Mouse (Mus musculus) neural tube, embryonic 14.5 days (tissue): ENCODE results near the gene Ythdc1. TPM values are rescaled to one million over a fixed set of nuclear protein-coding genes. Genes with fewer than 3 reads are reported as not detected.
"Not testable (repeated sequence)": the region's sequence is repeated elsewhere in the genome, so short reads cannot be mapped to it uniquely, and the experiment has no call there.

Experiments
- ATAC-seq: fragments of 200-750 bp; cut with Nextera tagmentation; 2 replicates; pipeline ENCODE4 v1.8.0; 2017; ENCODE audit warnings: low read depth, mild to moderate bottlenecking, moderate TSS enrichment, moderate library complexity
- H3K27ac ChIP-seq: fragments of 300-500 bp; sonication (generic); 2 replicates; pipeline ENCODE4 v1.5.1; 2014; ENCODE audit warnings: low read depth, mild to moderate bottlenecking, control low read depth, low read length, moderate library complexity, mixed read lengths
- H3K27me3 ChIP-seq: fragments of 300-500 bp; sonication (generic); 2 replicates; pipeline ENCODE4 v1.6.1; 2014; ENCODE audit warnings: low read length; ENCODE audit not compliant: control insufficient read depth, insufficient read depth
- H3K36me3 ChIP-seq: fragments of 300-500 bp; sonication (generic); 2 replicates; pipeline ENCODE4 v1.6.1; 2014; ENCODE audit warnings: low read length, mixed read lengths; ENCODE audit not compliant: control insufficient read depth, insufficient read depth
- H3K4me1 ChIP-seq: fragments of 300-500 bp; sonication (generic); 2 replicates; pipeline ENCODE4 v1.6.1; 2014; ENCODE audit warnings: low read length; ENCODE audit not compliant: control insufficient read depth, insufficient read depth
- H3K4me2 ChIP-seq: fragments of 300-500 bp; sonication (generic); 2 replicates; pipeline ENCODE4 v1.6.1; 2014; ENCODE audit warnings: mild to moderate bottlenecking, low read depth, low read length, control low read depth
- H3K4me3 ChIP-seq: fragments of 300-500 bp; sonication (generic); 2 replicates; pipeline ENCODE4 v1.5.1; 2014; ENCODE audit warnings: low read depth, low read length, control low read depth, mixed read lengths
- H3K9ac ChIP-seq: fragments of 300-500 bp; sonication (generic); replicated peaks from 2 replicates; pipeline ENCODE4 v1.6.1; 2014; ENCODE audit warnings: low read depth, mild to moderate bottlenecking, control low read depth, low read length, mixed read lengths
- H3K9me3 ChIP-seq: fragments of 300-500 bp; sonication (generic); 2 replicates; pipeline ENCODE4 v1.6.1; 2016; ENCODE audit warnings: low read length; ENCODE audit not compliant: control insufficient read depth
- WGBS: fragments of 180-500 bp; shearing (Covaris S2); extraction: QIAGEN DNeasy Blood & Tissue Kit; methylation state at CpG from one replicate; pipeline ENCODE4 v1.1.7; 2014; 5-methylcytosine and 5-hydroxymethylcytosine counted together
- polyA plus RNA-seq: library from polyadenylated mRNA; unstranded; fragments of >200 nt; fragmentation: Nextera tagmentation; extraction: Ambion mirVana; gene quantifications from 2 replicates; pipeline ENCODE4 v1.2.1, GENCODE M21; 2014

The Ythdc1 gene
- polyA plus RNA-seq, 1 experiment from 2014 or later = 44.6 TPM

DNA sequence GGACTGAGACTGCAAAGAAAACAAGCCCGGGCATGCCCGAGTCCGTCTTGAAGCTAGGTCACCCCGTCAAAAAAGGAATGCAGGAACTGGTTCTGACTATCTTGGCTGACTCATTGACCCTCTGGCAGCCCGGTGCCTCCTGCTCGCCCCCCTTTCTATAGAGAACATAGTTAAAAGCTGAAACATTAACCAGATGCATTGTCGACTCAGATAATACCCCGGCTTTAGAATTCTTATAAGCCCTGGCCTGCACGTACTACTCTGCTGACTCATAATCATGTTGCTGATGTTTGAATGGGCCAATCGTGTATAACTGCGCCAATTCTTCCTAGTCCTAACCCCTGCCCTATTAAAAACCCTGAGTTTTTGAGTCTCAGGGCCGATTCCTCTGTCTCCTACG is 52.5 kb downstream of the Ythdc1 start:
- not testable (repeated sequence) for H3K4me3 ChIP-seq, H3K27me3 ChIP-seq, H3K9ac ChIP-seq, ATAC-seq, H3K4me2 ChIP-seq, H3K36me3 ChIP-seq, H3K9me3 ChIP-seq, H3K27ac ChIP-seq, H3K4me1 ChIP-seq
- 69% methylated on average over 13 of the region's 13 CpGs for WGBS

DNA sequence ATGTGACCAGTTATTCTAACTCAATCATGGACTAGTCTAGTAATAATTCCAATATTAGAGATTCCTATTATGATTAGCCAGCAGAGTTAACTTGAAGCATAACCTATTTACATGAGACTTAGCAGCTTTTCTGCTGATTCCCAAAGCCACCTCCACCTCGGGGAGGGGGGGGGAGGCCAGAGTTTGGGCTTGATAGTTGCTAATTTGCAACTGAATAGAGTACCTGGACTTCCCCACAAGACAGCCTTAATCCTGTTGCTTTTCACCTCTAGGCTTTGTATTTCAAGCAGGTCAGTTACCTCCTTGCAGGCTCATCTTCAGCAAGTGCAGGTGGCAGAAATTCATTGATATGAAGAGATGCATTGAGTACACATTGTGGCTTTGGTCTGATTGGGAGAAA is 53.7 kb downstream of the Ythdc1 start:
- Histone ChIP-seq H3K4me2 (no peak overlapping the region), H3K36me3 (no peaks in the 10 kb centered on the region), H3K4me3 (no peak overlapping the region), H3K27me3 (no peaks in the 10 kb centered on the region), H3K4me1 (no peaks in the 10 kb centered on the region), H3K27ac (no peak overlapping the region), H3K9ac (no peak overlapping the region), H3K9me3 (no peaks in the 10 kb centered on the region)
- ATAC-seq = no peak
- 27% methylated on average over 1 of the region's 1 CpGs for WGBS

DNA sequence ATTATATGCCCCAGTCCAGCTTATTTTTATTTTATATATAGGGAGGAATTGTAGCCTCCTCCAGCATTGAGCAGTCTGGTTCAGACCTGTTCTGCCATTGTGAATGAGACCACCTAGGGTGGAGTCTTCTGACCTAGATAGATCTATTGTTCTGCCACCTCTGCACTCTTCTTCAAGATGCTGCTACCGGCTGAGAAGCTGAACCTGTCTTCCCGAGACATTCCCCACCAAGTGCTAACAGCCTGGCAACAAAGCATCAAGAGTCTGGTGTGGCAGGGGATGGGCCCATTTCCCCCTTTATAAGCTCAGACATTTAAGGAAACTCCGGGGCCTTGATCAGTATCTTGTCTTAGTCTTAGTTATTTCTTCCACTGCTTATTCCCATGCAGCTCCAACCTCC is 54.3 kb downstream of the Ythdc1 start:
- 42% methylated on average over 3 of the region's 3 CpGs for WGBS
- Histone ChIP-seq H3K9ac (no peak overlapping the region), H3K4me2 (no peak overlapping the region), H3K36me3 (no peaks in the 10 kb centered on the region), H3K9me3 (no peaks in the 10 kb centered on the region), H3K4me1 (no peaks in the 10 kb centered on the region), H3K27me3 (no peaks in the 10 kb centered on the region), H3K4me3 (no peak overlapping the region), H3K27ac (no peak overlapping the region)
- no peak for ATAC-seq

DNA sequence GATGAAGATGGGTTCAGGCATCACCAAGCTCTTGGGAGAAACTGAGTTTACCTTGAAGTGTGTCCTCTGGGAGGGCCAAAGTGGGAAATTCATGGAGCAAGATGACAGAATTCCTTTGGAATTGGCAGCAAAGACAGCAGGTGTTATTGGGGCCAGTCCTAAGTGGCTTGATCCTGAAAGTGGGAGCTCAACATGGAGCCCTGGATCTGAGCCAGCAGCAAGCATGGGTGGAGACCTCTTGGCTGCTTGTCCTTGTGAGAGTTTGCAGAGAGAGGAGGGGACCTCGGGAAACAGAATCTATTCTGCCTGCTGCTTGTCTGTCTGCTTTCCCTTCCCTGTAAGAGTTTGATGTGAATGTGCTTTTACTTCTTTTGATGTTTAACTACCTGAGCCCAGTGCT is 67.9 kb downstream of the Ythdc1 start:
- Histone ChIP-seq H3K27me3 (no peaks in the 10 kb centered on the region), H3K36me3 (no peaks in the 10 kb centered on the region), H3K4me2 (no peak overlapping the region), H3K4me1 (no peaks in the 10 kb centered on the region), H3K27ac (no peak overlapping the region), H3K4me3 (no peak overlapping the region), H3K9ac (no peak overlapping the region), H3K9me3 (no peaks in the 10 kb centered on the region)
- no peak for ATAC-seq
- 67% methylated on average over 1 of the region's 1 CpGs for WGBS

Other genes with a start within 250 kb of the Ythdc1 start
- not detected in 2 replicates for gene Tmprss11f, start 171.8 kb upstream of the Ythdc1 start, polyA plus RNA-seq
- gene Tmprss11b, start 127.9 kb upstream of the Ythdc1 start, polyA plus RNA-seq = not detected in 2 replicates
- 0.10 TPM in 1 of 2 replicates, not detected in the other for gene Tmprss11e, start 58.4 kb upstream of the Ythdc1 start, polyA plus RNA-seq
- gene Ugt2b34, start 102.7 kb downstream of the Ythdc1 start, polyA plus RNA-seq = not detected in 2 replicates
- gene Ugt2b1, start 122.3 kb downstream of the Ythdc1 start, polyA plus RNA-seq = not detected in 2 replicates
- gene Ugt2b35, start 196.6 kb downstream of the Ythdc1 start, polyA plus RNA-seq = not detected in 2 replicates